Mouse (Mus musculus) mouse trophoblast stem cell (cell line): ENCODE results near the gene Mdga1.

ENCODE experiments used
- in situ Hi-C, 2 experiments: fragments of 300-500 bp; cut with MseI, MboI; formaldehyde crosslinking; loops; 2 replicates in 1 of 2; 3 replicates in 1 of 2; pipeline ENCODE4 v1.15.1; 2025

Mdga1 gene

GRCm38 (mm10) chr17:29981568-29981967 is 11.7 kb upstream of the Mdga1 start:
- in situ Hi-C loops: no loop called here

GRCm38 (mm10) chr17:29979841-29980240 is 10.0 kb upstream of the Mdga1 start:
- in situ Hi-C loops: no loop called here

GRCm38 (mm10) chr17:29979020-29979419 is 9.1 kb upstream of the Mdga1 start:
- in situ Hi-C loops: no loop called here

GRCm38 (mm10) chr17:29975731-29976130 is 5.8 kb upstream of the Mdga1 start:
- in situ Hi-C loops: no loop called here

GRCm38 (mm10) chr17:29973226-29973625 is 3.3 kb upstream of the Mdga1 start:
- in situ Hi-C loops: no loop called here

- in situ Hi-C loops: no loop called here
Measured at GRCm38 (mm10) chr17:29971761-29972432, 2.0 kb upstream of the Mdga1 start.

GRCm38 (mm10) chr17:29965506-29965905 is 4.4 kb downstream of the Mdga1 start:
- in situ Hi-C loops: no loop called here

GRCm38 (mm10) chr17:29963730-29964259 is 6.1 kb downstream of the Mdga1 start:
- in situ Hi-C loops: no loop called here

GRCm38 (mm10) chr17:29955880-29956279 is 14.0 kb downstream of the Mdga1 start:
- in situ Hi-C loops: no loop called here

GRCm38 (mm10) chr17:29954316-29954715 is 15.6 kb downstream of the Mdga1 start:
- in situ Hi-C loops: no loop called here

GRCm38 (mm10) chr17:29951100-29951499 is 18.8 kb downstream of the Mdga1 start:
- in situ Hi-C loops: no loop called here

- in situ Hi-C loops: no loop called here
Measured at GRCm38 (mm10) chr17:29950574-29950973, 19.3 kb downstream of the Mdga1 start.

GRCm38 (mm10) chr17:29947271-29947714 is 22.6 kb downstream of the Mdga1 start:
- in situ Hi-C loops: no loop called here

GRCm38 (mm10) chr17:29944376-29944775 is 25.5 kb downstream of the Mdga1 start:
- in situ Hi-C loops: no loop called here

GRCm38 (mm10) chr17:29939011-29939410 is 30.9 kb downstream of the Mdga1 start:
- in situ Hi-C loops: no loop called here

GRCm38 (mm10) chr17:29937350-29937781 is 32.5 kb downstream of the Mdga1 start:
- in situ Hi-C loops: no loop called here

GRCm38 (mm10) chr17:29934133-29934851 is 35.6 kb downstream of the Mdga1 start:
- in situ Hi-C loops: no loop called here

GRCm38 (mm10) chr17:29932753-29933152 is 37.1 kb downstream of the Mdga1 start:
- in situ Hi-C loops: no loop called here

- in situ Hi-C loops: no loop called here
Measured at GRCm38 (mm10) chr17:29931224-29931945, 38.5 kb downstream of the Mdga1 start.

- in situ Hi-C loops: no loop called here
Measured at GRCm38 (mm10) chr17:29928751-29929237, 41.1 kb downstream of the Mdga1 start.

GRCm38 (mm10) chr17:29925608-29926606 is 44.0 kb downstream of the Mdga1 start:
- in situ Hi-C loops: no loop called here
